Mouse (Mus musculus) cortical plate, adult 2 months (tissue): Measurements from ENCODE around the gene Pdzrn3.

ENCODE experiments used
- CTCF ChIP-seq: fragments of 200-500 bp; IDR thresholded peaks from 2 replicates; pipeline ENCODE4 v1.5.1; 2011; ENCODE audit warnings: mild to moderate bottlenecking, control low read depth, low read length; ENCODE audit not compliant: insufficient read depth; ENCODE audit errors: extremely low read depth
- POLR2A ChIP-seq: fragments of 200-500 bp; IDR thresholded peaks from 2 replicates; pipeline ENCODE4 v1.6.1; 2011; ENCODE audit warnings: mild to moderate bottlenecking, low read length, control low read depth; ENCODE audit not compliant: insufficient read depth; ENCODE audit errors: extremely low read depth

GRCm38 (mm10) chr6:101328514-101328913 lies 49.2 kb downstream of the Pdzrn3 start:
- TF ChIP-seq CTCF (no peak), POLR2A (no peak)
